Mouse (Mus musculus): Measurements from ENCODE around the gene Txndc12. TPM values are rescaled to one million over a fixed set of nuclear protein-coding genes. Genes with fewer than 3 reads are reported as not detected.

Gene Txndc12
- polyA plus RNA-seq, 1 experiment: 99.2 TPM

DNA sequence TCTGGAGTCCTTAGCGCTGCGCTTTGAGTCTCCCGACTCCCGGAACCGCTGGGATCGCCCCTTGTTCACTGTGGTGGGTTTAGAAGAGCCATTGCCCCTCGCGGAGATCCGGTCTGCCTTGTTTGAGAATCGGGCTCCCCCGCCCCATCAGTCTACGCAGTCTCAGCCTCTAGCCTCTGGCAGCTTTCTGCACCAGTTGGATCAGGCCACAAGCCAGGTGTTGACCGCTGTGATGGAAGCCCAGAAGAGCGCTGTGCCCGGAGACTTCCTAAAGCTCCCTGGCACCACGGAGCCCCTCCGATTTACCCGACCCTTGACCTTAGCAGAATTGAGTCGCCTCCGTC lies 14.1 kb downstream of the Txndc12 start, which contains the start of gene A730015C16Rik:
Gene A730015C16Rik (minus strand): TSS at position 115 of the 344 bp plus-strand sequence.
- Histone ChIP-seq H3K27me3 (ENCODE audit: control insufficient read depth, insufficient read depth, low read length, poor library complexity, severe bottlenecking) (no peaks in the 10 kb centered on the region), H3K36me3 (ENCODE audit: control insufficient read depth, insufficient read depth, low read length, poor library complexity, severe bottlenecking) (peaks cover 19% of the 10 kb centered on the region; the same call in 1 of the 2 replicates), H3K27ac (ENCODE audit: insufficient read depth, low read length) (no peak within 1 kb of the TSS), H3K4me1 (ENCODE audit: control insufficient read depth, insufficient read depth, low read length) (no peaks in the 10 kb centered on the region), H3K9me3 (replicated peaks; ENCODE audit: control insufficient read depth, insufficient read depth, low read length, poor library complexity, severe bottlenecking) (no peaks in the 10 kb centered on the region), H3K4me3 (ENCODE audit: low read depth, low read length) (peak within 1 kb of the TSS; percentile 73), H3K9ac (ENCODE audit: low read depth, poor library complexity, severe bottlenecking) (peak within 1 kb of the TSS; percentile 74)
- TF ChIP-seq CTCF (IDR thresholded peaks at IDR 0.05; ENCODE audit: low read depth, low read length) (no peak), POLR2A (IDR thresholded peaks at IDR 0.05; ENCODE audit: insufficient read depth, low read length) (no peak), EP300 (IDR thresholded peaks at IDR 0.05; ENCODE audit: insufficient read depth, low read depth, low read length) (no peak)

DNA sequence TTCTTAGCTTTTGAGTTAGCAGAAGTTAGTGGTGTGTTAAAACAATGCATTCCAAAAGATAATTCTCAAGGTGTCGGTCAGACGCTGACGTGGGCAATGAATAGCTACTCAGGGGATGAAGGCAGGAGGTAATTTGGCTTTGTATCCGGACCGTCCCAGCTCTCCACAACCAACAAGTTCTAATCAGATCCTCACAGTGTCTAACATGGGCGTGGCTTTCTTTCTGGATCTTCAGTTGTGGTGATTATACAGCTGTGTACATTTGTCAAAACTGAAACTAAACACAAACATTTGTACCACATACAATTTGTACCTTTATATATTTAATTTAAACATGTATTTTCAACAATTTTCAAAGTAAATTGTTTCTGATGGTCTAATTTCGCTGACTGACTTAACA lies 32.4 kb downstream of the Txndc12 start:
- no peak overlapping the region for H3K27ac ChIP-seq (ENCODE audit: insufficient read depth, low read length)
- H3K4me3 ChIP-seq (ENCODE audit: low read depth, low read length): no peak overlapping the region
- no peaks in the 10 kb centered on the region for H3K27me3 ChIP-seq (ENCODE audit: control insufficient read depth, insufficient read depth, low read length, poor library complexity, severe bottlenecking)
- no peaks in the 10 kb centered on the region for H3K4me1 ChIP-seq (ENCODE audit: control insufficient read depth, insufficient read depth, low read length)
- TF ChIP-seq EP300 (IDR thresholded peaks at IDR 0.05; ENCODE audit: insufficient read depth, low read depth, low read length): no peak
- no peak for TF ChIP-seq CTCF (IDR thresholded peaks at IDR 0.05; ENCODE audit: low read depth, low read length)
- no peak for TF ChIP-seq POLR2A (IDR thresholded peaks at IDR 0.05; ENCODE audit: insufficient read depth, low read length)
- H3K36me3 ChIP-seq (ENCODE audit: control insufficient read depth, insufficient read depth, low read length, poor library complexity, severe bottlenecking): 0 out of 2 replicates have a peak, but pooled peaks cover 2% of the 10 kb centered on the region
- no peak overlapping the region for H3K9ac ChIP-seq (ENCODE audit: low read depth, poor library complexity, severe bottlenecking)
- H3K9me3 ChIP-seq (replicated peaks; ENCODE audit: control insufficient read depth, insufficient read depth, low read length, poor library complexity, severe bottlenecking): no peaks in the 10 kb centered on the region

DNA sequence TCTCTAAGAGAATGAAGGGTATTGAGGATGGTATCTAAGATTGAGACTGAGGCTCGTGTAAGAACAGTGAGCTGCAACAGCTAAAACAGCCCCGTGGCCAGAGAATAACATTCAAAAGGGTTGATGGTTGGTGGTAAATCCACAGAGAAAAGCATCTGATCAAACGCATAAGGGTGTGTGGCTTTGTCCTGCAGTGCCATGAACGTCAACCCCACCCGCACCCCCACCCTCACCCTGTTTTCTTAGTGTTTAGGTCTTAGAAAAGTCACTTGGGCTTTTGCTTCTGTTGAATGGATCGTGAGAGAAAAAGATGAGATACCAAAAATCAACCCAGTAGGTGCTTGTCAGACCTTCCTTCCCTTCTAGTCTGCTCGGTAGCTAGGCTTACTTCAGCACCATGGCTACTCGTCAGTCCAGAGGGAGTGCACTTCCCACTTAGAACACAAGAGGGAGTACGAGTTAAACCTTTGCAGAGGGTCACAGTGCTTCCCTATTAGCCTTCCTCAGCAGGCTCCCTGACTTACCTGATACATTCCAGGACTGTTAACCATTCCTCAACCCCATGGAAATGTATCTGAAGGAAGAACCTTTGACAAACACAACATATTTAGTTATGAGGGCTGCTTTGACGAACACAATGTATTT lies 35.5 kb downstream of the Txndc12 start:
- H3K9ac ChIP-seq (ENCODE audit: low read depth, poor library complexity, severe bottlenecking): no peak overlapping the region
- no peaks in the 10 kb centered on the region for H3K4me1 ChIP-seq (ENCODE audit: control insufficient read depth, insufficient read depth, low read length)
- H3K27ac ChIP-seq (ENCODE audit: insufficient read depth, low read length): no peak overlapping the region
- H3K4me3 ChIP-seq (ENCODE audit: low read depth, low read length): no peak overlapping the region
- no peaks in the 10 kb centered on the region for H3K36me3 ChIP-seq (ENCODE audit: control insufficient read depth, insufficient read depth, low read length, poor library complexity, severe bottlenecking)
- TF ChIP-seq EP300 (IDR thresholded peaks at IDR 0.05; ENCODE audit: insufficient read depth, low read depth, low read length): no peak
- peak; percentile 81 for TF ChIP-seq CTCF (IDR thresholded peaks at IDR 0.05; ENCODE audit: low read depth, low read length)
- H3K27me3 ChIP-seq (ENCODE audit: control insufficient read depth, insufficient read depth, low read length, poor library complexity, severe bottlenecking): no peaks in the 10 kb centered on the region
- no peaks in the 10 kb centered on the region for H3K9me3 ChIP-seq (replicated peaks; ENCODE audit: control insufficient read depth, insufficient read depth, low read length, poor library complexity, severe bottlenecking)

DNA sequence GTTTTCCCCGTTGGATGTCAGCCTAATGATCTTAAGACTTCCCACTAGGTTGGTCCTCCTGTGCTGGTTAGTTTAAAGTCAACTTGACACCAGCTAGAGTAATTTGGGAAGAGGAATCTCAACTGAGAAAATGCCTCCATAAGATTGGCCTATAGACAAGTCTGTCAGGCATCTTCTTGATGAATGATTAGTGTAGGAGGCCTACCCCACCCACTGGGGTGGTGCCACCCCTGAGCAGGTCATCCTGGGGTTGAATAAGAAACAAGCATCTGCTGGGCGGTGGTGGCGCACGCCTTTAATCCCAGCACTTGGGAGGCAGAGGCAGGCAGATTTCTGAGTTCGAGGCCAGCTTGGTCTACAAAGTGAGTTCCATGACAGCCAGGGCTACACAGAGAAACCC lies 39.3 kb downstream of the Txndc12 start:
- H3K9ac ChIP-seq (ENCODE audit: low read depth, poor library complexity, severe bottlenecking): no peak overlapping the region
- H3K4me3 ChIP-seq (ENCODE audit: low read depth, low read length): no peak overlapping the region
- TF ChIP-seq EP300 (IDR thresholded peaks at IDR 0.05; ENCODE audit: insufficient read depth, low read depth, low read length) (no peak), POLR2A (IDR thresholded peaks at IDR 0.05; ENCODE audit: insufficient read depth, low read length) (no peak), CTCF (IDR thresholded peaks at IDR 0.05; ENCODE audit: low read depth, low read length) (no peak)
- no peaks in the 10 kb centered on the region for H3K4me1 ChIP-seq (ENCODE audit: control insufficient read depth, insufficient read depth, low read length)
- H3K27ac ChIP-seq (ENCODE audit: insufficient read depth, low read length): no peak overlapping the region
- no peaks in the 10 kb centered on the region for H3K9me3 ChIP-seq (replicated peaks; ENCODE audit: control insufficient read depth, insufficient read depth, low read length, poor library complexity, severe bottlenecking)
- no peaks in the 10 kb centered on the region for H3K27me3 ChIP-seq (ENCODE audit: control insufficient read depth, insufficient read depth, low read length, poor library complexity, severe bottlenecking)
- H3K36me3 ChIP-seq (ENCODE audit: control insufficient read depth, insufficient read depth, low read length, poor library complexity, severe bottlenecking): no peaks in the 10 kb centered on the region

DNA sequence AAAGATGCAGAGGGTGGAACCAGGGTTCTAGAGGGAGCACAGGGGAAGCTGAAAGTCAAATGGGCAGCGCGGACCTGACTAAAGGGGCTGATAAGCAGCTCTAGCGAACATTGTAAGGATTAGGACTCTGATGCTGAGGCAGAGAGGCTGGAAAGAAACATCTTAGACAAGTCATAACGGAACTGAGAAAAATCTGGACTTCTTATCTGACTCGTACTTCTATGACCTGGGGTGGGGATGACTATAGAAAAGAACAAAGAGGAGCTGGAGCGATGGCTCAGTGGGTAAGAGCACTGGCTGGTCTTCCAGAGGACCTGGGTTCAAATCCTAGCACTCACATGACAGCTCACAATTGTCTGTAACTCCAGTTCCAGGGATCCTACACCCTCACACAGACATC lies 43.5 kb downstream of the Txndc12 start:
- H3K4me1 ChIP-seq (ENCODE audit: control insufficient read depth, insufficient read depth, low read length): no peaks in the 10 kb centered on the region
- H3K9me3 ChIP-seq (replicated peaks; ENCODE audit: control insufficient read depth, insufficient read depth, low read length, poor library complexity, severe bottlenecking): no peaks in the 10 kb centered on the region
- H3K9ac ChIP-seq (ENCODE audit: low read depth, poor library complexity, severe bottlenecking): no peak overlapping the region
- no peak overlapping the region for H3K27ac ChIP-seq (ENCODE audit: insufficient read depth, low read length)
- H3K4me3 ChIP-seq (ENCODE audit: low read depth, low read length): no peak overlapping the region
- no peaks in the 10 kb centered on the region for H3K36me3 ChIP-seq (ENCODE audit: control insufficient read depth, insufficient read depth, low read length, poor library complexity, severe bottlenecking)
- TF ChIP-seq POLR2A (IDR thresholded peaks at IDR 0.05; ENCODE audit: insufficient read depth, low read length): no peak
- no peak for TF ChIP-seq EP300 (IDR thresholded peaks at IDR 0.05; ENCODE audit: insufficient read depth, low read depth, low read length)
- no peak for TF ChIP-seq CTCF (IDR thresholded peaks at IDR 0.05; ENCODE audit: low read depth, low read length)
- H3K27me3 ChIP-seq (ENCODE audit: control insufficient read depth, insufficient read depth, low read length, poor library complexity, severe bottlenecking): no peaks in the 10 kb centered on the region

DNA sequence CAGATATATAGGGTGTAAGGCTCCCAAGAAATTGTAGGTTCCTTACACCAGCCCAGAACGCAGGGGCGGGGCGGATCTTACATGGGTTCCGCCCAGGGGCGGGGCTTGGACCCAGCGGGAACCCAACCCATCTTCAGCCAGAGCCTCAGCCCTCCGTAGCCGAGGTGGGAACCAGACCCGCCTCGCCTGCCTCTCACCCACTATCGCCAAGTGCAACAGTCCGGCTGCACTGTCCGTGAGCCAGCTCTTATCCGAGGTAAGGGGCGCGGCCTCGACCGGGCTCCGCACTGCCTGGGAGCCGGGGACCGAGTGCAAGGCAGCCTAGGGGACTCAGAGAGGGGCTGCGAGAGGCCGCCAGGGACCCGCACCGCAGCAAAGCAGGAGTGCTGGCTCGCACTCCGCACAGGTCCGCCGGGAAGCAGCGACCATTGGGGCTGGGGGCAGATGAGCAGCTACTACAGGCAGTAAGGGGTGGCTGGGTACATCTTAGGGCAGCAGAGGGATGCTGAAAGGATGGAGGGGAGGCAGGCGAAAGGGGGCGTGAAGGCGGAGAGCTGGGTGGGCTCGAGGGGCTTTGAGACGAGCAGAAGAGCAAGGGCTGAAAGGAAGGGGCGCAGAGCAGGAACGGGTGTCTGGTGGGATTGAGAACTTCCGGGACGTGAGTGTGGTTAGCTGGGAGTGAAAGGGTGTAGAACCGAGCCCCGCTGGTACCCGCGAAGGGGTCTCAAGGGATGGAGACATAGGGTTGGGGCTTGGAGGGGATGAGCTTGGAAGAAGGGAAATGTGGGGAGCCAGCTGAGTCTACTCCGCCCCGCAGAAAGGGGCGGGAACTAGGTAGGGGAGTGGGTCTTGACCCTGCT lies 44.8 kb downstream of the Txndc12 start, which contains the start of gene Rab3b:
Gene Rab3b (plus strand): TSS at position 101 of the 860 bp plus-strand sequence.
- peak within 1 kb of the TSS; percentile 8 for H3K9ac ChIP-seq (ENCODE audit: low read depth, poor library complexity, severe bottlenecking)
- no peaks in the 10 kb centered on the region for H3K4me1 ChIP-seq (ENCODE audit: control insufficient read depth, insufficient read depth, low read length)
- no peak within 1 kb of the TSS for H3K27ac ChIP-seq (ENCODE audit: insufficient read depth, low read length)
- no peaks in the 10 kb centered on the region for H3K9me3 ChIP-seq (replicated peaks; ENCODE audit: control insufficient read depth, insufficient read depth, low read length, poor library complexity, severe bottlenecking)
- no peaks in the 10 kb centered on the region for H3K36me3 ChIP-seq (ENCODE audit: control insufficient read depth, insufficient read depth, low read length, poor library complexity, severe bottlenecking)
- TF ChIP-seq CTCF (IDR thresholded peaks at IDR 0.05; ENCODE audit: low read depth, low read length) (no peak), POLR2A (IDR thresholded peaks at IDR 0.05; ENCODE audit: insufficient read depth, low read length) (no peak), EP300 (IDR thresholded peaks at IDR 0.05; ENCODE audit: insufficient read depth, low read depth, low read length) (no peak)
- H3K27me3 ChIP-seq (ENCODE audit: control insufficient read depth, insufficient read depth, low read length, poor library complexity, severe bottlenecking): no peaks in the 10 kb centered on the region
- H3K4me3 ChIP-seq (ENCODE audit: low read depth, low read length): peak within 1 kb of the TSS; percentile 74

Data from ES-Bruce4 (cell line).